Mouse (Mus musculus) bone marrow, adult 2 months (tissue): ENCODE results near the gene Iqcd.

Source experiments
- CTCF ChIP-seq: fragments of 200-500 bp; IDR thresholded peaks from 2 replicates; pipeline ENCODE4 v1.5.1; 2011; ENCODE audit warnings: low read length, control low read depth; ENCODE audit not compliant: control insufficient read depth, insufficient read depth
- POLR2A ChIP-seq: fragments of 200-500 bp; IDR thresholded peaks from 2 replicates; pipeline ENCODE4 v1.6.1; 2011; ENCODE audit warnings: low read depth, mild to moderate bottlenecking, control low read depth, low read length, borderline replicate concordance; ENCODE audit not compliant: control insufficient read depth

DNA sequence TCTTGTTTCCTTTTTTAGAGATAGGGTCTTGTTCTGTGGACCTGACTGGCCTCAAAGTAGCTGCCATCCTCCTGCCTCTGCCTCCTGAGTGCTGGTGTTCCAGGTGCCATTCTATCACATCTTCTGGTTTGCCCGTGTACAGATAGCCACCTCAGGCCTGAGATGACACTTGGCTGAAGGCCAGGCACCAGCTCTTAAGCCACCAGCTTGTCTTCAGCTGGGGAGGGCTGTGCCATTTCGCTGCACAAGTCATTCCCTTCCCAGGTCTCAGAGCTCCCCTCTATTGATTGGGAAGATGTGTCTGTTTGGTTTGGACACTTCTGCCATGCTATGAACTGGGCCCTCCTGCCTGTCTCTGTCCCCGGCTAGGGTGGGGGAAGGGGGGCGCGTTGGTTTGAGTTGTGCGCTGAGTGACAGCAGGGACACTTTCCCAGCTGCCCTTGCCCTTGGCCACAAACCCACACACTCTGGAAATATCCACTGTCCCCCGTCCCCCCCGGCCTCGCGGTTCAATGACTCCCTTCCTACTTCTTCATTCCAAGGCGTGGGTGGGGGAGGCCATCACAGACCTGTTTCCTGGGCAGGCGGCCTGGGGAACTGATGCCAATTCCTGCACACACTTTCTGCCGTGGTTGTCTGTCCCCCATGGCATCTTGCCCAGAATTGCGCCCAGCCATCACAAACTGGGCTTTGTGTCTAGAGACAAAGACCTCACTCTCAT, 54.7 kb downstream of the Iqcd start:
- TF ChIP-seq POLR2A (no peak), CTCF (no peak)
